Mouse (Mus musculus) ES-Bruce4 (cell line): Measurements from ENCODE around the gene Arid1b. TPM values are rescaled to one million over a fixed set of nuclear protein-coding genes. Genes with fewer than 3 reads are reported as not detected.

Experiments
- H3K27ac ChIP-seq: 2 replicates; pipeline ENCODE4 v1.5.1; 2012; ENCODE audit warnings: low read length, inconsistent platforms; ENCODE audit not compliant: insufficient read depth
- H3K27me3 ChIP-seq: 2 replicates; pipeline ENCODE4 v1.6.1; 2012; ENCODE audit warnings: mild to moderate bottlenecking, low read length, inconsistent platforms; ENCODE audit not compliant: control insufficient read depth, poor library complexity, insufficient read depth, severe bottlenecking
- H3K36me3 ChIP-seq: 2 replicates; pipeline ENCODE4 v1.6.1; 2012; ENCODE audit warnings: inconsistent platforms, mild to moderate bottlenecking, low read length, moderate library complexity; ENCODE audit not compliant: control insufficient read depth, poor library complexity, insufficient read depth, severe bottlenecking
- H3K4me1 ChIP-seq: one replicate; pipeline ENCODE4 v1.8.1; 2011; ENCODE audit warnings: low read length; ENCODE audit not compliant: control insufficient read depth, insufficient read depth
- H3K4me3 ChIP-seq: 2 replicates; pipeline ENCODE4 v1.5.1; 2011; ENCODE audit warnings: low read depth, mild to moderate bottlenecking, low read length
- H3K9ac ChIP-seq: 2 replicates; pipeline ENCODE4 v1.6.1; 2012; ENCODE audit warnings: low read depth, mild to moderate bottlenecking, inconsistent platforms; ENCODE audit not compliant: poor library complexity, severe bottlenecking
- H3K9me3 ChIP-seq: replicated peaks from 2 replicates; pipeline ENCODE4 v1.6.1; 2012; ENCODE audit warnings: mild to moderate bottlenecking, low read length, inconsistent platforms; ENCODE audit not compliant: control insufficient read depth, poor library complexity, insufficient read depth, severe bottlenecking
- CTCF ChIP-seq: IDR thresholded peaks from one replicate; pipeline ENCODE4 v1.8.1; 2011; ENCODE audit warnings: low read depth, low read length
- EP300 ChIP-seq: IDR thresholded peaks from 2 replicates; pipeline ENCODE4 v1.6.1; 2011; ENCODE audit warnings: low read depth, low read length; ENCODE audit not compliant: insufficient read depth
- POLR2A ChIP-seq: IDR thresholded peaks from one replicate; pipeline ENCODE4 v1.8.1; 2011; ENCODE audit warnings: low read length; ENCODE audit not compliant: insufficient read depth
- polyA plus RNA-seq: library from polyadenylated mRNA; stranded (reverse); fragments of >200 nt; gene quantifications from 2 replicates; pipeline ENCODE4 v1.2.4, GENCODE M21; 2011; ENCODE audit warnings: low read depth; ENCODE audit not compliant: missing spikeins, insufficient read depth, insufficient read length

Arid1b gene
- polyA plus RNA-seq, 1 experiment: 20.4 TPM

- Histone ChIP-seq H3K4me1 (no peaks in the 10 kb centered on the region), H3K27me3 (no peaks in the 10 kb centered on the region), H3K9ac (no peak overlapping the region), H3K27ac (no peak overlapping the region), H3K4me3 (no peak overlapping the region), H3K36me3 (no peaks in the 10 kb centered on the region), H3K9me3 (no peaks in the 10 kb centered on the region)
- TF ChIP-seq EP300 (no peak), POLR2A (no peak), CTCF (no peak)
These were observed 156.5 kb downstream of the Arid1b start for GRCm38 (mm10) chr17:5150660-5151063.

DNA sequence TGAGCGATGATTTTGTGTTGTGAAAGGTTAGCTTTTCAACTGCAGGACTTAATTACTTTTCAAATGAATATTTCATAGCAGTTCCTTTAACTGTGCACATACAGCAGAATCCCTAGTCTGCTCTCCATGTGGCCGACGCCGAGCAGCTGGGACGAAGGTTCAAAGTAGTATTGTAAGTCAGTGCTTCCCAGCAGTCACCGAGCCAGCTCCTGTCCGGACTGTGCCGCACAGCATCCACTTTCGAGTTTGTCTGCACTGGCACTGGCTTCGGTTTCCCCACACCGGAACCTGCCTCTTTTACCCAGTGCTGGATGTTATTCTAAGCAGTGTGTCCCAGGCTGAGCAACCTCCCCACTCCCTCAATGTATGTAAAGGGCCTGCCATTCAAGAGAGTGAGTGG, 157.7 kb downstream of the Arid1b start:
- no peaks in the 10 kb centered on the region for H3K27me3 ChIP-seq
- no peaks in the 10 kb centered on the region for H3K36me3 ChIP-seq
- no peak overlapping the region for H3K9ac ChIP-seq
- H3K9me3 ChIP-seq: no peaks in the 10 kb centered on the region
- TF ChIP-seq POLR2A (no peak), CTCF (no peak), EP300 (no peak)
- no peak overlapping the region for H3K27ac ChIP-seq
- no peak overlapping the region for H3K4me3 ChIP-seq
- no peaks in the 10 kb centered on the region for H3K4me1 ChIP-seq

DNA sequence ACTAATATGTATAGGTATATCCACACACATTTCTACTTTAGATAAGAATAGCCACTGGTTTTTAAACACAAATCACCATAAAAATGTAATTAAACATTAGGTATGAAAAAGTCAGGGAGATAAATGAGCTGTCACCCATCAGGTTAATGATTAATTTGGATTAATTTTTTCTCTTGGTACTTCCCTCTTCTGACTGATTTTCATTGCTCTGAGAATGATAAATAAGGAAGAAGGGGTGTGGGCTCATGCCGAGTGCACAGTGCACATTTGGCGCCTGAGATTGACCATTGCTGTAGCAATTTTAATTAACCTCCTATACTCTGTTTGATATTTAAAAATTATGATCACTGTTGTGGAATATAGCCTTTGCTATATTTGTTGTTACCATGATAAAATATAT, 159.3 kb downstream of the Arid1b start:
- no peak overlapping the region for H3K27ac ChIP-seq
- TF ChIP-seq POLR2A (no peak), EP300 (no peak), CTCF (no peak)
- H3K27me3 ChIP-seq: no peaks in the 10 kb centered on the region
- no peaks in the 10 kb centered on the region for H3K4me1 ChIP-seq
- no peaks in the 10 kb centered on the region for H3K36me3 ChIP-seq
- no peak overlapping the region for H3K4me3 ChIP-seq
- no peaks in the 10 kb centered on the region for H3K9me3 ChIP-seq
- no peak overlapping the region for H3K9ac ChIP-seq

DNA sequence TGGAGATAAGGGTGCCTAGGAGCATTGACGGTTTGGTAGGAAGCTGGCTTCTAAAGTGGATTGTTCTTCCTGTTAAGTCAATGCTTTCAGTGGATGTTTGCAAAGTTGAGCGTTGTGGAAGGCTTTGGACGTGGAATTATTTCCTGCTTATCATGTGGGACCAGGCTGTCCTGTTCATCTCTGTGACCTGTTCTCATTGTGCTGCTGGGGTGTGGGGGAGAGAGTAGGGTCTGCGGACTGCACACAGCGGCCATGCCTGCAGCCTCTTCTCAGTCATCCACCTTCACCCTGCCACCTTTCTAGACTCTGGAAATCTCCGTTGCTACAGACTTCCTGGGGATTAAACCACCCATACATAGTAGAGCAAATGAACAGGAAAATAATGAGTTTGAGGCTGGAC, 160.2 kb downstream of the Arid1b start:
- Histone ChIP-seq H3K27me3 (no peaks in the 10 kb centered on the region), H3K9me3 (no peaks in the 10 kb centered on the region), H3K4me1 (no peaks in the 10 kb centered on the region), H3K9ac (no peak overlapping the region), H3K36me3 (no peaks in the 10 kb centered on the region), H3K4me3 (no peak overlapping the region), H3K27ac (no peak overlapping the region)
- no peak for TF ChIP-seq POLR2A
- TF ChIP-seq CTCF: no peak
- no peak for TF ChIP-seq EP300

- H3K9me3 ChIP-seq: no peaks in the 10 kb centered on the region
- H3K36me3 ChIP-seq: no peaks in the 10 kb centered on the region
- no peaks in the 10 kb centered on the region for H3K4me1 ChIP-seq
- TF ChIP-seq POLR2A (no peak), EP300 (no peak), CTCF (no peak)
- no peak overlapping the region for H3K9ac ChIP-seq
- no peak overlapping the region for H3K4me3 ChIP-seq
- H3K27me3 ChIP-seq: no peaks in the 10 kb centered on the region
- H3K27ac ChIP-seq: no peak overlapping the region
These were observed 163.5 kb downstream of the Arid1b start for GRCm38 (mm10) chr17:5157609-5158008.

GRCm38 (mm10) chr17:5162525-5162924, 168.4 kb downstream of the Arid1b start:
- Histone ChIP-seq H3K4me3 (no peak overlapping the region), H3K9ac (no peak overlapping the region), H3K36me3 (no peaks in the 10 kb centered on the region), H3K27me3 (no peaks in the 10 kb centered on the region), H3K9me3 (no peaks in the 10 kb centered on the region), H3K4me1 (no peaks in the 10 kb centered on the region), H3K27ac (no peak overlapping the region)
- TF ChIP-seq POLR2A: no peak
- TF ChIP-seq EP300: no peak
- TF ChIP-seq CTCF: no peak
